Mouse (Mus musculus) heart, embryonic 10.5 days (tissue): ENCODE measurements around the gene Dohh. TPM values are rescaled to one million over a fixed set of nuclear protein-coding genes. Genes with fewer than 3 reads are reported as not detected.

Source experiments
- DNase-seq: peaks from one replicate; pipeline ENCODE4 v3.0.0-alpha.2; 2017; ENCODE audit warnings: low spot score
- H3K27ac ChIP-seq: fragments of 300-500 bp; sonication (generic); 2 replicates; pipeline ENCODE4 v1.5.1; 2016; ENCODE audit warnings: mild to moderate bottlenecking
- H3K27me3 ChIP-seq: fragments of 300-500 bp; sonication (generic); 2 replicates; pipeline ENCODE4 v1.6.1; 2016; ENCODE audit warnings: mild to moderate bottlenecking; ENCODE audit not compliant: poor library complexity, insufficient read depth, severe bottlenecking
- H3K36me3 ChIP-seq: fragments of 300-500 bp; sonication (generic); 2 replicates; pipeline ENCODE4 v1.6.1; 2016; ENCODE audit warnings: mild to moderate bottlenecking, moderate library complexity
- H3K4me1 ChIP-seq: fragments of 300-500 bp; sonication (generic); 2 replicates; pipeline ENCODE4 v1.6.1; 2016; ENCODE audit warnings: mild to moderate bottlenecking
- H3K4me3 ChIP-seq: fragments of 300-500 bp; sonication (generic); 2 replicates; pipeline ENCODE4 v1.5.1; 2016; ENCODE audit warnings: mild to moderate bottlenecking, moderate library complexity
- H3K9me3 ChIP-seq: fragments of 300-500 bp; sonication (generic); 2 replicates; pipeline ENCODE4 v1.6.1; 2016; ENCODE audit warnings: mild to moderate bottlenecking, moderate library complexity
- WGBS: fragments of 180-500 bp; shearing (Covaris S2); methylation state at CpG from one replicate; pipeline ENCODE4 v1.1.7; 2016; 5-methylcytosine and 5-hydroxymethylcytosine counted together
- polyA plus RNA-seq: library from polyadenylated mRNA; unstranded; fragments of >200 nt; fragmentation: Nextera tagmentation; extraction: Ambion mirVana; gene quantifications from 2 replicates; pipeline ENCODE4 v1.2.1, GENCODE M21; 2016

The Dohh gene
- polyA plus RNA-seq, 1 experiment from 2014 or later, result 105 TPM

DNA sequence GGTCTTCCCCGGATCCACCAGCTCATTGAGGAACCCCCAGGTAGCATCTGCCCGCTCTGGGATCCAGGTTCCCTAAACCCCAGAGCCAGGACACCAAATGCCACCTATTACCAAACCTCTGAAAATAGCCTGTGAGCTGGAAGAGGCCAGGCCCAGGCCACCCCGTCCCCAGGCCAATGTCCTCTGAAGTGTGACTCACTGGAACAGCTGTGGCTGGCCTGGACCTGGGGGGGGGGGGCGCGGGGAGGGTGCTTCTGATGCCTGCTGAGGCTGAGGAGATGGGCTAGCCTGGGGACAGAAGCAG is 37.5 kb downstream of the Dohh start:
- WGBS, result 69% methylated on average over 5 of the region's 5 CpGs
- Histone ChIP-seq H3K27me3 (peaks cover 88% of the 10 kb centered on the region), H3K9me3 (no peaks in the 10 kb centered on the region), H3K27ac (no peak overlapping the region), H3K4me1 (peaks cover 61% of the 10 kb centered on the region), H3K4me3 (no peak overlapping the region), H3K36me3 (peaks cover 9% of the 10 kb centered on the region; the same call in 1 of the 2 replicates)
- DNase-seq, result no peak

DNA sequence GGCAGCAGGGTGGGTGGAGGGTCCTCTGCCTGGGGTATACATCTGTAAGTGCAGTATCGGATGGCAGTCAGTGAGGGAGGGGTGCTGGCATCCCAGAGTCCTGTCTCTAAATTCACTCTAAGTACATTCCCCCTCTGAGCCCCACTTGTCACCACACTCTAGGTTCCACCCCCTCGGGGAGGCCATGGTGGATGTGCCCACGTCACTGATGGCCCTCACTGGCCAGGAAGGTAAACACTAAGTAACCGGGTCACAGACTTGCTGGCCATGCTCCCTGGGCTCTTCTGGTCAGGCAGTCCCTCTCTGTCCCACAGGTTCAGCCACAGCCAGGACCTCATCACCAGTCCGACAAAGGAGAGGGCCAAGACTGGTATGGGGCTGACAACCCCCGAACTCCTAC is 38.0 kb downstream of the Dohh start:
- DNase-seq, result no peak
- no peaks in the 10 kb centered on the region for H3K9me3 ChIP-seq
- no peak overlapping the region for H3K4me3 ChIP-seq
- H3K36me3 ChIP-seq, result peaks cover 9% of the 10 kb centered on the region; the same call in 1 of the 2 replicates
- H3K27me3 ChIP-seq, result peaks cover 90% of the 10 kb centered on the region
- peaks cover 61% of the 10 kb centered on the region for H3K4me1 ChIP-seq
- no peak overlapping the region for H3K27ac ChIP-seq
- 79% methylated on average over 6 of the region's 6 CpGs for WGBS

DNA sequence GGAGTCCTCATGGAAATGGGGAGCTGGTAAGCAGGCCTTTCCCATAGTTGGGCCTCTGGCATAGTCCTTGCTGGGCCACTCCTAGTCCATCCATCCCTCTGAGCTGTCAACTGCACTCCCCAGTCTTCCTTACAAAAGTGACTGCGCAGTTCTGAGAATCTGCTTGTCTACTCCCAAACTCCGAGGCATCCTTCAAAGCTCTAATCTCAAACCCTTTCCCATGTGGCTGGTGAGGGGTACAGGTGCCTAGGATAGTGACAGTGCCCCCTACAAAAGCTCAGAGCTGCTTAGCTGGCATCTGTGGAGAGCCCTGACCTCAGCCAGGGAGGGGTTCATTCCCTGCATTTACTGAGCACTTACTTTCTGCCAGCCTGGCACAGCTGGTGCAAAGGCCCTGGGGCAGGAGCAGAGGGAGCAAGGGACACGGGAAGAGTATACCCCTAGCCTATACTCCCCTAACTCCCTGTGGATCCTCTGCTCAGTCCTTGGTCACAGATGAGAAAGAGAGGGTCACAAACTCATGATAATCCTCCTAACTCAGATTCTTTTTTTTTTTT is 38.5 kb downstream of the Dohh start:
- WGBS, result 77% methylated on average over 3 of the region's 3 CpGs
- H3K27me3 ChIP-seq, result peaks cover 90% of the 10 kb centered on the region
- H3K27ac ChIP-seq, result no peak overlapping the region
- H3K9me3 ChIP-seq, result no peaks in the 10 kb centered on the region
- DNase-seq, result peak; percentile 72
- no peak overlapping the region for H3K4me3 ChIP-seq
- peaks cover 9% of the 10 kb centered on the region; the same call in 1 of the 2 replicates for H3K36me3 ChIP-seq
- peaks cover 58% of the 10 kb centered on the region for H3K4me1 ChIP-seq

DNA sequence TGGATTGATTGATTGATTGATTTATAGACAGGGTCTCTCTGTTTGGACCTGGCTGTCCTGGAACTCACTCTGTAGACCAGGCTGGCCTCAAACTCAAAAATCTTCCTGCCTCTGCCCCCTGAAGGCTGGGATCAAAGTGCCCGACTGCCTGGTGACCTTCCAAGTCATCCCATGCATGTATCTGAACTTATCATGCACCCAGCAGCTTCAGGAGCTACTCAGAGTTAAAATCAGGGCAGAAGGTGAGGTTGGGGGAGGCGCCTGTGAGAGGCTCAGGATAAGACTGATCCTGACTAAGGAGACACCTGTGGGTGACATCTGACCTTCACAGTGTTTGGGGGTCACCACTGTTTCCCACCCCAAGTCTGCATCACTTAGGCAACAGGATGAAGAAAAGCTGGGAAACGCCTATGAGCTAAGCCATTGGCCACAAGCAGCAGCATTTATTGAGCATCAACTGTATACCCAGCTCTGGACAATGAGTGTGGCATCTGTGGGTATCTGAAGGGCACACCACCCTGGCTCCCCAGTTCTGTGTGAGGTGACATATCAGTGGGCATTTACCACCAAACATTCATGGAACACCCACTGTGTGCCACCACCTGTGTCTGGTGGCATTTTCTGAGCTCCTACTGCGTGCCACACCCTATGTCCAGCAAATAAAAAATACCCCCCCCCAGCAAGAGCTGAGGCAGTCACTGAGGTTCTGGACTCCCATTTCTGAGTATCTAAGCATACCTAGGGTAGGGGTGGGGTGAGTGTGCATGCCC is 39.4 kb downstream of the Dohh start:
- no peaks in the 10 kb centered on the region for H3K9me3 ChIP-seq
- 0 out of 2 replicates have a peak overlapping the region, but pooled peaks have one; percentile 62 for H3K27ac ChIP-seq
- H3K4me1 ChIP-seq, result peaks cover 49% of the 10 kb centered on the region
- no peak for DNase-seq
- 65% methylated on average over 4 of the region's 4 CpGs for WGBS
- H3K4me3 ChIP-seq, result 0 out of 2 replicates have a peak overlapping the region, but pooled peaks have one; percentile 19
- peaks cover 92% of the 10 kb centered on the region for H3K27me3 ChIP-seq
- peaks cover 9% of the 10 kb centered on the region; the same call in 1 of the 2 replicates for H3K36me3 ChIP-seq

DNA sequence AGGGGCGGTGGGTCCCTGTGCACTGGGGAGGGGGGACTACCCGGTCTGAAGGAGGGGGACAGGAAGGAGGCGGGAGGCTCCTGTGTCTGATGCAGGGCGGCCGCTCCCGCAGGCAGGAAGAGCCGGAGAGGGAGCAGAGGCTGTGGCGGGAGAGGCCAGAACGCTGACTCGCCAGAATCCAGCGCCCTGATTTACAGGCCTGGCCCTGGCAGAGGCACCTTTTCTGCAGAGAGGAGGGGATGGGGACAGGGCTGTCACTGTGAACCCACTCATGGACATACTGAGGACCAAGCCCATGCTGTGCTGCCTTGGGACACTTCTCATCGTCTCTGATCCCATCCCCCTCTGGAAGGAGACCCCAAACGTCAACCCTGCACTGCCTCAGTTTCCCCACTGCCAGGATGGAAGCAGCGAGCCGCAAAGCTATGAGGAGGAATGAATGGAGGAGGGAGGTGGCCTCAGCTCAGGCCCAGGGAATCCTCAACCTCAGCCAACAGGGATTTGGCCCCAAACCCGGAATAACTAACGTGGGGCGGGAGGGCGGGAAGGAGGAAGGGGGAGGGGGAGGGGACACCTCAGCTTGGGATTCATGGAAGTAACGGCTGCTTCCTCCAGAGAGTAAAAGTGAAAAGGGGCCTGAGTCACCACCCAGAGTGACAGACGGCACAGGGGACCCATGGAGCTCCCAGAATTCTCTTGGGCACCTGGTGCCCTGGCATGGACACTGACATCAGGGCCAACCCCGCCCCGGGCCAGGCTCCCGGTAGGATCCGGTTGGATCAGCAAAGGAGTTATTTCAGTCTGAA is 40.2 kb downstream of the Dohh start:
- H3K27ac ChIP-seq, result peak overlapping the region; percentile 73
- peak; percentile 75 for DNase-seq
- peak overlapping the region; percentile 65 for H3K4me3 ChIP-seq
- no peaks in the 10 kb centered on the region for H3K9me3 ChIP-seq
- peaks cover 46% of the 10 kb centered on the region for H3K4me1 ChIP-seq
- 4% methylated on average over 25 of the region's 25 CpGs for WGBS
- H3K36me3 ChIP-seq, result peaks cover 9% of the 10 kb centered on the region; the same call in 1 of the 2 replicates
- peaks cover 95% of the 10 kb centered on the region for H3K27me3 ChIP-seq

DNA sequence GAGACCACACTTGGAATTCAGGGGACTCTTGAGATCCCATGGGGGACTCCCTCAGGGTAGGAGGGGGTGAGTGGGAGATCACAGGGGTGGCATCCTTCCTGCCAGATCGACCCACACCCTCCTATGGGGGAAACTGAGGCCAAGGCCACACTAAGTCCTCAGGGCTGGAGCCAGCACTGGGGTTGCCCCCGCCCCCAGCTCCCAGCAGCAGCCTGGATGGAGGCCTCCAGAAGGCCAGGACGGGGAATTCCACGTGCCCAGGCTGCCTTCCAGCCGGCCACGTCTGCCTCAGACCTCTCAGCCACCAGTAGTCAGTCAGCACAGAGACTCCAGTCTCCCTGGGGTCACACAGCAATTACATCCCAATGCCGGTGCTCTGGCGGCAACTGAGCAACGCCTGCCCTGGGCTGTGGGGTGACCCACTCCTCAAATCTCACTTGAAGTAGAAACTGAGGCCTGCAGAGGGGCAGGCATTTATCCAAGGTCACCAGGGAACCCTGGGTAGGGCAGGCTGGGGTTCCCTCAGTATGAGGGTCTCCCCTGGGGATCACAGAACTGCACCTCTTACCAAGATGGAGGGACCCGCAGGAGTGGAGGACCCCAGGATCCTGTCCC is 41.1 kb downstream of the Dohh start:
- Histone ChIP-seq H3K27ac (peak overlapping the region; percentile 73), H3K27me3 (peaks cover 86% of the 10 kb centered on the region)

DNA sequence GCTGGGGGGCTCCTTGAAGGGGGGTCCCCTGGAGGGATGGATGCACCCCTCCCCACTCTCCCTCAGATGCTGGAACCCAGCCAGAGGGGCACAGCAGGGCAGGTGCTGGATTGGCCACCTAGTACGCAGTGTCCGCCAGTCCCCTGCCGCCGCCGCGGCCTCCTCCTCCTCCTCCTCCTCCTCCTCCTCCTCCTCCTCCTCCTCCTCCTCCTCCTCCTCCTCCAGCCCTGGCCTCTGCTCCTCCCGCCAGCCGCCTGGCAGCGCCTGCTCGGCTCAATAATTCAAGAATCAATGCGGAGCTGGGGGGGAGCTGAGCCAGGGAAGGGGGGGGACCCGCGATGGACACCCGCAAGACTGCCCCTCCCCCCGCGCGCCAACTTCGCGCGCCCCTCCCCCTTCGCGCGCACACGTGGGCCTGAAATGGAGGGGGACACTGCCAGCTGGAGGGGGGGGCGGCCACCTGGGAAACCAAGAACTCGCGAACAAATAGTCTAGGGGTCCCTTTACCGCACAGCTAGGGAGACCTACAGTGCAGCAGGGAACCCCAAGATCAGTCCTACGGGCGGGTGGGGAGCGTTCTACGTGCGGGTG is 41.9 kb downstream of the Dohh start:
- Histone ChIP-seq H3K27me3 (peaks cover 85% of the 10 kb centered on the region), H3K4me3 (peak overlapping the region; percentile 65), H3K27ac (peak overlapping the region; percentile 81), H3K36me3 (no peaks in the 10 kb centered on the region), H3K9me3 (no peaks in the 10 kb centered on the region), H3K4me1 (peaks cover 50% of the 10 kb centered on the region)
- 2% methylated on average over 21 of the region's 33 CpGs for WGBS
- peak; percentile 73 for DNase-seq

More for the DNA sequence above, 41.1 kb downstream of the Dohh start:
- Histone ChIP-seq H3K4me3 (peak overlapping the region; percentile 65), H3K9me3 (no peaks in the 10 kb centered on the region), H3K36me3 (peaks cover 1% of the 10 kb centered on the region; the same call in 1 of the 2 replicates), H3K4me1 (peaks cover 44% of the 10 kb centered on the region)
- DNase-seq, result peak; percentile 74
- 29% methylated on average over 10 of the region's 10 CpGs for WGBS

DNA sequence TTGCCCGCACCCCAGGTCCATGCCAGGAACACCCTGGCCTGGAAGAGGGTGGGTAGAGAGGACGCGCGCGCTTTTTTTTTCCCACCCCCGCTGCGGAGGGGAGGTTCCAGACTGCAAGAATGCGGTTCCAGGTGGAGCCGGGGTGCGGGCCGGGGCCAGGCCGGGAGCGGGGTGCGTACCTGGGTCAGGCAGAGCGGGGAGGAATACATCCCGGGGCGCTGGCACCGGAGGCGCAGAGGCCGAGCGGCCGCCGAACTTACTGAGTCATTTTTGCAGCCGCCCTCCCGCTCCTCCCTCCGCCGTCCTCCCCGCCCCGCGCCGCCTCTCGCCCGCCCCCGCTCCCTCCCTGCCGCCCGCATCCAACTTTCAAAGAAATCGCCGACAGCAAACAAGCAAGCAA is 42.7 kb downstream of the Dohh start:
- DNase-seq, result peak; percentile 69
- Histone ChIP-seq H3K27ac (peak overlapping the region; percentile 81), H3K4me1 (peaks cover 56% of the 10 kb centered on the region), H3K9me3 (no peaks in the 10 kb centered on the region), H3K36me3 (no peaks in the 10 kb centered on the region), H3K27me3 (peaks cover 84% of the 10 kb centered on the region), H3K4me3 (peak overlapping the region; percentile 65)
- WGBS, result 1% methylated on average over 38 of the region's 38 CpGs

DNA sequence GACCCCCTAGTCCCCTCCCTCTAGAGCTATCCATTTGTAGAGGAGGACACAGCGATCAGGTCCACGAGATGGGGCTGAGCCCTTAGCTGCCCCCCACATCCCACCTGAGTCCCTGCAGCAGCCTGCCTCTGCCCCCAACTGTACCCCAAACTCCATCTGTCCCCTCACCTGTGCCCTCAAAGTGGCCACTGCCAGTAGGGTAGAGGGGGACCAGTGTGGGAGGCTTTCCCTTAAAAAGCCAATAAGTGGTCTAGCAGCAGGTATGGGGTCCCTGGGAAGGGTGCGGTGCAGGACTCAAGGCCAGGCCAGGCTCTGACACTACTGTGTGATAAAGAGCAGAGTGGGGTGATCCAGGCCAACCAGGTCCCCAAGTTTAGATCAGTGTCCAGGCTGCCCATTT is 43.1 kb downstream of the Dohh start:
- Histone ChIP-seq H3K9me3 (no peaks in the 10 kb centered on the region), H3K4me1 (peaks cover 56% of the 10 kb centered on the region), H3K36me3 (no peaks in the 10 kb centered on the region), H3K27ac (peak overlapping the region; percentile 81), H3K27me3 (peaks cover 83% of the 10 kb centered on the region), H3K4me3 (peak overlapping the region; percentile 65)
- WGBS, result 24% methylated on average over 3 of the region's 3 CpGs
- peak; percentile 72 for DNase-seq

DNA sequence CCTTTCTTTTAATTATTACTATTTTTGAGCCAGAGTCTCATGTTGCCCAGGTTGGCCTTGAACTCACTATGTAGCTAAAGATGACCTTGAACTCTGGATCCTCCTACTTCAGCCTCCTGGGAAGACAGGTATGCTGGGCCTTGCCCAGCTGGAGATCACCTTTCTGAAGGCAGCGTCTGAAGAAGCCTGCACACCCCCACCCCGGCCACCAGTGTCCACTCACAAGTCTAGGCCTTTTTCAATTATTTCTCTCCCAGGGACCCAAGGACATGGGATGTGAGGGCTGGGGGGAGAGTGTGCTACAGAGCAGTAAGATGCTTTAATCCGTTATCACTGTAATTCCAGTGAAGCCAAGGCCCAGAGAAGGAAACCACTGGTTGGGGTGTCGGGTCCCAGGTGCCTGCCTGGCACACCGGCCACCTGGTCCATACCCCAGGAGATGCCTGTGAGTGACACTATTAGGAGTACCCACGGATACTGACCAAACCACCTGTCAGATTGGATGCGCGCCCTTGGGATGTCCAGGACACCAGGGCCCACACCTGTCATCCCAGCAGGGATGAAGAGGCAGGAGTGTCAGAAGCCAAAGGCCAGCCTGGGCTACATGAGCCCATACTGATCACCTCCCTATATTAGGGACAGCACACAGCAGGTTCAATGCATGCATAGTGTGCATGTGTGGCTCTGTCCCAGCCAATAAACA is 43.7 kb downstream of the Dohh start:
- Histone ChIP-seq H3K9me3 (no peaks in the 10 kb centered on the region), H3K36me3 (no peaks in the 10 kb centered on the region), H3K27ac (no peak overlapping the region), H3K4me1 (peaks cover 62% of the 10 kb centered on the region), H3K27me3 (peaks cover 81% of the 10 kb centered on the region), H3K4me3 (no peak overlapping the region)
- peak; percentile 69 for DNase-seq
- 71% methylated on average over 8 of the region's 8 CpGs for WGBS

DNA sequence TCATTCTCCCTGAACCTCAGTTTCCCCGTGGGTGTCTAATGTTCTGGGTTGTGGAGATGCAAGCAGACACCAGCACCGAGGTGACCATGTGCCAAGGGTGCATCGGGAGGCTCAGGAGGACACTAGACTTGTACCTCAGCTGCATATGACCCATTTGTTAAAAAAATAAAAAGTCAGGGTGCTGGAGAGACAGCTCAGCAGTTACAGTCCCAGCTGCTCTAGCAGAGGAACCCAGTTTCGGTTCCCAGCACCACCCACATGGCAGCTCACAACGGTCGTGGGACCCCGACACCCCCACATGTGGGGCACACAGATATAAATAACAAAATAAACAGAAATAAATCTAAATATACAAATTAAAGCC is 44.3 kb downstream of the Dohh start:
- Histone ChIP-seq H3K4me1 (peaks cover 68% of the 10 kb centered on the region), H3K4me3 (no peak overlapping the region), H3K27me3 (peaks cover 78% of the 10 kb centered on the region), H3K36me3 (no peaks in the 10 kb centered on the region), H3K27ac (no peak overlapping the region), H3K9me3 (no peaks in the 10 kb centered on the region)
- WGBS, result 88% methylated on average over 7 of the region's 7 CpGs
- DNase-seq, result no peak

DNA sequence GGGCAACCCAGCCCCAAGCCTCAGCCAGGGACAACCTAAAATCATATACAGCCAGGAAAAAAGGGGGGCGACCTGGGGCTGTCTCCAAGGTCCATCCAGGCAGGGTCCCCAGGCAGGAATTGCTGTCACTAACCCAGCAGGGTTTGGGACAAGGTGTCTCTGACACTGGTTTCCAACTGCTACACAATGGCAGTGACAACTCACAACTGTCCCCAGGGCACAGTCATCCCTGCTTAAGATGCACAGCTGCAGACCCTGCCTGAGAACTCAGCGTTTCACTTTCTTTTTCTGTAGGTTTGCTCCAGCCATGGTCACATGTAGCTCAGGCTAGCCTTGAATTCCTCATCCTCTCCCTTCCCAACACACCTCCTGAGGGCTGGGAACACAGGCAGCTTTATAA is 44.9 kb downstream of the Dohh start:
- Histone ChIP-seq H3K9me3 (no peaks in the 10 kb centered on the region), H3K36me3 (no peaks in the 10 kb centered on the region), H3K27me3 (peaks cover 78% of the 10 kb centered on the region), H3K4me1 (peaks cover 72% of the 10 kb centered on the region), H3K4me3 (peak overlapping the region; percentile 86), H3K27ac (peak overlapping the region; percentile 96; the same call in 1 of the 2 replicates)
- peak; percentile 72 for DNase-seq
- WGBS, result 20% methylated on average over 2 of the region's 2 CpGs
